Mouse (Mus musculus): ENCODE data around the gene Esd. TPM values are rescaled to one million over a fixed set of nuclear protein-coding genes. Genes with fewer than 3 reads are reported as not detected.
A peak's percentile ranks its signal among the peaks of the same experiment; 100 is the strongest.

The Esd gene
- polyA plus RNA-seq (2012; rRNA removed), result 10.8 and 11.5 TPM in 2 replicates

DNA sequence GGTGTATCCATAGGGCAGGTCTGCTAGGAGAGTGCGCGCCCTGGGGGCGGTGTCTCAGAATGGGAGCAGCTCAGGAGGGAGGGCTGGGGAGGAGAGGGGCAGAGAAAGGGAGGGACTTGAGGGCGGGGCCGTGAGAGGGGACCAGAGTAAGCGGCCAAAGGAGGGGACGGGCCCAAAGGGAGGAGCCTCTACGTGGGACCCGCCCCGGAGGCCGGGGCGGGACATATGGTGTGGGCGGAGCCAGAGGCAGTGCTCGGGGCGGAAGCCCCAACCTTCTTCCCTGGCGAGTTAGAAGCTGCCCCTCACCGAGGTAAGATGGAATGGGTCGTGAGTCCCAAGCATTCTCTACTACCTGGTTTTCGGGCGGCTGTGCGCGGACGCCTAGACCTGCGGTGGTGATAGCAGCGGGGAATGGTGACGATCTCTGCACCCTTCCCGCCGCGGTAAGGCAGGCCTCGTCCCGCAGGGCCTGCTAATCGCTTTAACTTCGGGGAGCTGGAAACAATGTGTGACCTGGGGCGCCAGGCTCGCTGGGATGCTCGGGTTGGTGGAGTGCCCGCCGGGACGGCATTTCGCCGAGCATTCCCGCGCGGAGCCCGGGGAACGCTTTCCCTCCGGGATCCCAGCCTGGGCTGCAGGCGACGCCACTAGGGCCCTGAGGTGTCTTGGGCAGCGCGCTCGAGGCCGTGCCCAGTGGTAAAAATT is at the start of gene Esd:
Gene Esd (plus strand): TSS at position 219 of the 705 bp plus-strand sequence.
- peaks cover 5% of the 10 kb centered on the region for H3K4me1 ChIP-seq (ENCODE audit: control insufficient read depth, insufficient read depth, low read length)
- no peaks in the 10 kb centered on the region for H3K27me3 ChIP-seq (ENCODE audit: control insufficient read depth, insufficient read depth, low read length)
- peak within 1 kb of the TSS; percentile 98 for H3K4me3 ChIP-seq (ENCODE audit: control insufficient read depth, low read depth, low read length)
- H3K36me3 ChIP-seq (ENCODE audit: control insufficient read depth, insufficient read depth, low read length), result no peaks in the 10 kb centered on the region
- peak; percentile 62 for TF ChIP-seq POLR2A (IDR thresholded peaks at IDR 0.05; ENCODE audit: control insufficient read depth, low read depth, low read length)
- TF ChIP-seq CTCF (IDR thresholded peaks at IDR 0.05; ENCODE audit: control insufficient read depth, insufficient read depth, insufficient replicate concordance, low read depth, low read length), result no peak
- peak within 1 kb of the TSS; percentile 66 for H3K27ac ChIP-seq (ENCODE audit: control insufficient read depth, insufficient read depth, low read depth, low read length)

GRCm38 (mm10) chr14:74684298-74684978 is 47.7 kb upstream of the Esd start:
- Histone ChIP-seq H3K27me3 (ENCODE audit: control insufficient read depth, insufficient read depth, low read length) (no peaks in the 10 kb centered on the region), H3K4me1 (ENCODE audit: control insufficient read depth, insufficient read depth, low read length) (no peaks in the 10 kb centered on the region), H3K36me3 (ENCODE audit: control insufficient read depth, insufficient read depth, low read length) (no peaks in the 10 kb centered on the region), H3K27ac (ENCODE audit: control insufficient read depth, insufficient read depth, low read depth, low read length) (no peak overlapping the region), H3K4me3 (ENCODE audit: control insufficient read depth, low read depth, low read length) (no peak overlapping the region)
- TF ChIP-seq CTCF (IDR thresholded peaks at IDR 0.05; ENCODE audit: control insufficient read depth, insufficient read depth, insufficient replicate concordance, low read depth, low read length), result no peak
- TF ChIP-seq POLR2A (IDR thresholded peaks at IDR 0.05; ENCODE audit: control insufficient read depth, low read depth, low read length), result no peak

- Histone ChIP-seq H3K4me3 (ENCODE audit: control insufficient read depth, low read depth, low read length) (no peak overlapping the region), H3K27ac (ENCODE audit: control insufficient read depth, insufficient read depth, low read depth, low read length) (no peak overlapping the region), H3K27me3 (ENCODE audit: control insufficient read depth, insufficient read depth, low read length) (no peaks in the 10 kb centered on the region), H3K4me1 (ENCODE audit: control insufficient read depth, insufficient read depth, low read length) (no peaks in the 10 kb centered on the region), H3K36me3 (ENCODE audit: control insufficient read depth, insufficient read depth, low read length) (no peaks in the 10 kb centered on the region)
- TF ChIP-seq CTCF (IDR thresholded peaks at IDR 0.05; ENCODE audit: control insufficient read depth, insufficient read depth, insufficient replicate concordance, low read depth, low read length) (no peak), POLR2A (IDR thresholded peaks at IDR 0.05; ENCODE audit: control insufficient read depth, low read depth, low read length) (no peak)
Measured at GRCm38 (mm10) chr14:74691963-74692362, 40.1 kb upstream of the Esd start.

DNA sequence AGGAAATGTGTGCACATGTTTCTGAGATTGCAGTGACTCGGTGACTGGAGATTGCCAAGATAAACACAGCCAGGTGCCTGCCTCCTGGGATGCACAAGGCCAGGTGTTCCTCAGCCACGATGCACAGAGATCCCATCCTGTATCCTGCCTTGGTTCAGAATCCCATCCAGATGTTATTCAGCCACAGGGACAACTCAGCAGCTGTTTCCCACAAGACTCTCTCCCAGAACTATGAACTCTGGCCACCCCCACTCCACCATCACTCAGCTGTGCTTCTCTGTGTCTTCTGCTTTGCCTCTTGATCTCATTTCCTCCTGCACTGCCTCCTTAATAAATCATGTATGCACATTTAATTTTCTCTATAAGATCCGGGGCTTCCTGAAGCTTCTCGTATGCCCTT is 35.3 kb upstream of the Esd start:
- Histone ChIP-seq H3K4me1 (ENCODE audit: control insufficient read depth, insufficient read depth, low read length) (no peaks in the 10 kb centered on the region), H3K27me3 (ENCODE audit: control insufficient read depth, insufficient read depth, low read length) (no peaks in the 10 kb centered on the region), H3K27ac (ENCODE audit: control insufficient read depth, insufficient read depth, low read depth, low read length) (no peak overlapping the region), H3K36me3 (ENCODE audit: control insufficient read depth, insufficient read depth, low read length) (no peaks in the 10 kb centered on the region), H3K4me3 (ENCODE audit: control insufficient read depth, low read depth, low read length) (no peak overlapping the region)
- TF ChIP-seq POLR2A (IDR thresholded peaks at IDR 0.05; ENCODE audit: control insufficient read depth, low read depth, low read length) (no peak), CTCF (IDR thresholded peaks at IDR 0.05; ENCODE audit: control insufficient read depth, insufficient read depth, insufficient replicate concordance, low read depth, low read length) (no peak)

DNA sequence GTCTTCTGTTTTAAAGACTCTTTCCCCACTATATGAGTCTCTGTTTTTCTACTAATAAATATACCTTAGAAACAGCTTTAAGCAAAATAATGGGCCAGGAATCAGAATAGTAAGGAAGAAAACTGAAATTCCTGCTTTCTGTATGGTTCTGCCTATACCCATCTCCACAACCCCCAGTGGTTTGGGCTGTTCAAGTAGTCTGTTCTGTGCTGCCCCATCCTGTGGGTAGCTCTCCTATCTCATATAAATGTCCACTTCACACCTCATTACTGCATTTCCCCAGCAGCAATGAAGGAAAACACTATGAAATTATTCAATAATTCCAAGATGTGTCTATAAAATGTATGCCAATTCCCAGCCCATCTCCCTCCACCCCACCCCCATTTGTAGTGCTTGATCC is 34.7 kb upstream of the Esd start:
- Histone ChIP-seq H3K36me3 (ENCODE audit: control insufficient read depth, insufficient read depth, low read length) (no peaks in the 10 kb centered on the region), H3K27me3 (ENCODE audit: control insufficient read depth, insufficient read depth, low read length) (no peaks in the 10 kb centered on the region), H3K4me3 (ENCODE audit: control insufficient read depth, low read depth, low read length) (no peak overlapping the region), H3K4me1 (ENCODE audit: control insufficient read depth, insufficient read depth, low read length) (no peaks in the 10 kb centered on the region), H3K27ac (ENCODE audit: control insufficient read depth, insufficient read depth, low read depth, low read length) (no peak overlapping the region)
- no peak for TF ChIP-seq POLR2A (IDR thresholded peaks at IDR 0.05; ENCODE audit: control insufficient read depth, low read depth, low read length)
- no peak for TF ChIP-seq CTCF (IDR thresholded peaks at IDR 0.05; ENCODE audit: control insufficient read depth, insufficient read depth, insufficient replicate concordance, low read depth, low read length)

DNA sequence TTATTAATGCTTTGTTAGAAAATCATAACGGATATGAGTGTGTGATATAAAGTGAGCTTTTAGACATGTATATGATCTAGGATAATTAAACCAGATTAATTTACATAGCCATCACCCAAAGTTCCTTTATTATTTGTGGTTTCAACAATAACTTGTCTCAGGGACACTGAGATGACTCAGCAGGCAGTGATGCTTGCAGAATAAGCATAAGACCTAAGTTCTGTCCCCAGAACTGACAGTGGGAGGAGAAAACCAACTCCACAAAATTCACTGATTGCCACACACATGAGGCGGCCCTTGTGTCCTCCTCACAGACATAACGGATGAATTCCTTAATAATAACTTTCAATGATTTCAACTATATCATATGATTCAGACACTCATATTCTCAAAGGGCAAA is 32.9 kb upstream of the Esd start:
- no peak overlapping the region for H3K27ac ChIP-seq (ENCODE audit: control insufficient read depth, insufficient read depth, low read depth, low read length)
- no peak overlapping the region for H3K4me3 ChIP-seq (ENCODE audit: control insufficient read depth, low read depth, low read length)
- TF ChIP-seq POLR2A (IDR thresholded peaks at IDR 0.05; ENCODE audit: control insufficient read depth, low read depth, low read length) (no peak), CTCF (IDR thresholded peaks at IDR 0.05; ENCODE audit: control insufficient read depth, insufficient read depth, insufficient replicate concordance, low read depth, low read length) (no peak)
- no peaks in the 10 kb centered on the region for H3K27me3 ChIP-seq (ENCODE audit: control insufficient read depth, insufficient read depth, low read length)
- H3K4me1 ChIP-seq (ENCODE audit: control insufficient read depth, insufficient read depth, low read length), result no peaks in the 10 kb centered on the region
- no peaks in the 10 kb centered on the region for H3K36me3 ChIP-seq (ENCODE audit: control insufficient read depth, insufficient read depth, low read length)

- no peaks in the 10 kb centered on the region for H3K27me3 ChIP-seq (ENCODE audit: control insufficient read depth, insufficient read depth, low read length)
- H3K36me3 ChIP-seq (ENCODE audit: control insufficient read depth, insufficient read depth, low read length), result no peaks in the 10 kb centered on the region
- H3K27ac ChIP-seq (ENCODE audit: control insufficient read depth, insufficient read depth, low read depth, low read length), result no peak overlapping the region
- no peaks in the 10 kb centered on the region for H3K4me1 ChIP-seq (ENCODE audit: control insufficient read depth, insufficient read depth, low read length)
- TF ChIP-seq CTCF (IDR thresholded peaks at IDR 0.05; ENCODE audit: control insufficient read depth, insufficient read depth, insufficient replicate concordance, low read depth, low read length) (no peak), POLR2A (IDR thresholded peaks at IDR 0.05; ENCODE audit: control insufficient read depth, low read depth, low read length) (no peak)
- H3K4me3 ChIP-seq (ENCODE audit: control insufficient read depth, low read depth, low read length), result no peak overlapping the region
Measured at GRCm38 (mm10) chr14:74703930-74704329, 28.2 kb upstream of the Esd start.

Measured in testis, adult 2 months (tissue).